Mouse (Mus musculus) kidney, postnatal 36 days (tissue): ENCODE results near the gene Olfr73.
"Not testable (repeated sequence)": the region's sequence is repeated elsewhere in the genome, so short reads cannot be mapped to it uniquely, and the experiment has no call there.

ENCODE experiments used
- DNase-seq, 2 experiments: peaks; one replicate each; pipeline ENCODE4 v3.0.0; 2021 to 2022; ENCODE audit warnings: mixed read lengths in 2 of 2

Gene Olfr73

GRCm38 (mm10) chr2:88037599-88037998 lies at the start of gene Olfr73:
Gene Olfr73, minus strand, starts transcription at chr2:88037699.
- no peak for DNase-seq

GRCm38 (mm10) chr2:88071730-88072129 lies 34.2 kb upstream of the Olfr73 start, which contains the start of gene Olfr1163:
Gene Olfr1163, minus strand, starts transcription at chr2:88071830.
- DNase-seq, result no peak

GRCm38 (mm10) chr2:88063587-88063986 lies 26.1 kb upstream of the Olfr73 start:
- DNase-seq, result no peak

GRCm38 (mm10) chr2:88051029-88051428 lies 13.5 kb upstream of the Olfr73 start, which contains the start of gene Olfr1162:
Gene Olfr1162, minus strand, starts transcription at chr2:88051129.
- DNase-seq, result no peak

- DNase-seq, result not testable (repeated sequence)
Measured at GRCm38 (mm10) chr2:88022474-88022873, 15.0 kb downstream of the Olfr73 start, which contains the start of gene Olfr1161. Gene Olfr1161, plus strand, starts transcription at chr2:88022774.

- no peak for DNase-seq
Measured at GRCm38 (mm10) chr2:88007515-88008318, 29.8 kb downstream of the Olfr73 start, which contains the start of gene Olfr1160. Gene Olfr1160, minus strand, starts transcription at chr2:88008268.

- no peak for DNase-seq
Measured at GRCm38 (mm10) chr2:87989813-87990212, 47.7 kb downstream of the Olfr73 start, which contains the start of gene Olfr1158. Gene Olfr1158, plus strand, starts transcription at chr2:87990113.
